Mouse (Mus musculus) neural tube, embryonic 14.5 days (tissue): ENCODE measurements around the gene Sash1. TPM values are rescaled to one million over a fixed set of nuclear protein-coding genes. Genes with fewer than 3 reads are reported as not detected.
"Not testable (repeated sequence)": the region's sequence is repeated elsewhere in the genome, so short reads cannot be mapped to it uniquely, and the experiment has no call there.

Experiments used
- ATAC-seq: fragments of 200-750 bp; cut with Nextera tagmentation; 2 replicates; pipeline ENCODE4 v1.8.0; 2017; ENCODE audit warnings: low read depth, mild to moderate bottlenecking, moderate TSS enrichment, moderate library complexity
- H3K27ac ChIP-seq: fragments of 300-500 bp; sonication (generic); 2 replicates; pipeline ENCODE4 v1.5.1; 2014; ENCODE audit warnings: low read depth, mild to moderate bottlenecking, control low read depth, low read length, moderate library complexity, mixed read lengths
- H3K27me3 ChIP-seq: fragments of 300-500 bp; sonication (generic); 2 replicates; pipeline ENCODE4 v1.6.1; 2014; ENCODE audit warnings: low read length; ENCODE audit not compliant: control insufficient read depth, insufficient read depth
- H3K36me3 ChIP-seq: fragments of 300-500 bp; sonication (generic); 2 replicates; pipeline ENCODE4 v1.6.1; 2014; ENCODE audit warnings: low read length, mixed read lengths; ENCODE audit not compliant: control insufficient read depth, insufficient read depth
- H3K4me1 ChIP-seq: fragments of 300-500 bp; sonication (generic); 2 replicates; pipeline ENCODE4 v1.6.1; 2014; ENCODE audit warnings: low read length; ENCODE audit not compliant: control insufficient read depth, insufficient read depth
- H3K4me2 ChIP-seq: fragments of 300-500 bp; sonication (generic); 2 replicates; pipeline ENCODE4 v1.6.1; 2014; ENCODE audit warnings: mild to moderate bottlenecking, low read depth, low read length, control low read depth
- H3K4me3 ChIP-seq: fragments of 300-500 bp; sonication (generic); 2 replicates; pipeline ENCODE4 v1.5.1; 2014; ENCODE audit warnings: low read depth, low read length, control low read depth, mixed read lengths
- H3K9ac ChIP-seq: fragments of 300-500 bp; sonication (generic); replicated peaks from 2 replicates; pipeline ENCODE4 v1.6.1; 2014; ENCODE audit warnings: low read depth, mild to moderate bottlenecking, control low read depth, low read length, mixed read lengths
- H3K9me3 ChIP-seq: fragments of 300-500 bp; sonication (generic); 2 replicates; pipeline ENCODE4 v1.6.1; 2016; ENCODE audit warnings: low read length; ENCODE audit not compliant: control insufficient read depth
- WGBS: fragments of 180-500 bp; shearing (Covaris S2); extraction: QIAGEN DNeasy Blood & Tissue Kit; methylation state at CpG from one replicate; pipeline ENCODE4 v1.1.7; 2014; 5-methylcytosine and 5-hydroxymethylcytosine counted together
- polyA plus RNA-seq: library from polyadenylated mRNA; unstranded; fragments of >200 nt; fragmentation: Nextera tagmentation; extraction: Ambion mirVana; gene quantifications from 2 replicates; pipeline ENCODE4 v1.2.1, GENCODE M21; 2014

The Sash1 gene
- polyA plus RNA-seq, 1 experiment from 2014 or later, result 5.1 TPM

GRCm38 (mm10) chr10:8729387-8730337, 156.2 kb downstream of the Sash1 start:
- 93% methylated on average over 34 of the region's 34 CpGs for WGBS
- Histone ChIP-seq H3K4me2 (no peak overlapping the region), H3K4me1 (no peaks in the 10 kb centered on the region), H3K9ac (no peak overlapping the region), H3K27ac (no peak overlapping the region), H3K4me3 (no peak overlapping the region), H3K27me3 (no peaks in the 10 kb centered on the region), H3K9me3 (no peaks in the 10 kb centered on the region), H3K36me3 (peaks cover 8% of the 10 kb centered on the region; the same call in 1 of the 2 replicates)
- ATAC-seq, result no peak; the same call in 1 of the 2 replicates

GRCm38 (mm10) chr10:8719345-8719744, 166.5 kb downstream of the Sash1 start:
- H3K9ac ChIP-seq, result no peak overlapping the region
- no peak overlapping the region for H3K27ac ChIP-seq
- H3K4me3 ChIP-seq, result no peak overlapping the region
- no peaks in the 10 kb centered on the region for H3K27me3 ChIP-seq
- ATAC-seq, result no peak
- H3K4me1 ChIP-seq, result no peaks in the 10 kb centered on the region
- no peaks in the 10 kb centered on the region for H3K9me3 ChIP-seq
- H3K4me2 ChIP-seq, result no peak overlapping the region
- H3K36me3 ChIP-seq, result no peaks in the 10 kb centered on the region
- WGBS, result 58% methylated on average over 13 of the region's 13 CpGs

- ATAC-seq, result no peak
- H3K27me3 ChIP-seq, result no peaks in the 10 kb centered on the region
- no peak overlapping the region for H3K27ac ChIP-seq
- H3K9me3 ChIP-seq, result no peaks in the 10 kb centered on the region
- no peaks in the 10 kb centered on the region for H3K36me3 ChIP-seq
- no peak overlapping the region for H3K4me3 ChIP-seq
- WGBS, result 84% methylated on average over 7 of the region's 7 CpGs
- no peak overlapping the region for H3K9ac ChIP-seq
- H3K4me1 ChIP-seq, result no peaks in the 10 kb centered on the region
- no peak overlapping the region for H3K4me2 ChIP-seq
Observed at GRCm38 (mm10) chr10:8718831-8719230, 167.0 kb downstream of the Sash1 start.

- Histone ChIP-seq H3K9me3 (no peaks in the 10 kb centered on the region), H3K4me1 (no peaks in the 10 kb centered on the region), H3K4me3 (no peak overlapping the region), H3K4me2 (no peak overlapping the region), H3K36me3 (no peaks in the 10 kb centered on the region), H3K27me3 (no peaks in the 10 kb centered on the region), H3K9ac (no peak overlapping the region), H3K27ac (no peak overlapping the region)
- no peak for ATAC-seq
- WGBS, result 82% methylated on average over 5 of the region's 5 CpGs
Observed at GRCm38 (mm10) chr10:8717171-8717570, 168.7 kb downstream of the Sash1 start.

- peak; percentile 82; the same call in 1 of the 2 replicates for ATAC-seq
- Histone ChIP-seq H3K4me2 (no peak overlapping the region), H3K27me3 (no peaks in the 10 kb centered on the region), H3K9ac (no peak overlapping the region), H3K27ac (no peak overlapping the region), H3K36me3 (no peaks in the 10 kb centered on the region), H3K4me3 (no peak overlapping the region), H3K4me1 (no peaks in the 10 kb centered on the region), H3K9me3 (no peaks in the 10 kb centered on the region)
- 19% methylated on average over 12 of the region's 12 CpGs for WGBS
Observed at GRCm38 (mm10) chr10:8715679-8716284, 170.1 kb downstream of the Sash1 start.

GRCm38 (mm10) chr10:8696636-8697035, 189.2 kb downstream of the Sash1 start:
- H3K9me3 ChIP-seq, H3K4me2 ChIP-seq, H3K36me3 ChIP-seq, H3K4me3 ChIP-seq, H3K4me1 ChIP-seq, H3K9ac ChIP-seq, H3K27ac ChIP-seq, H3K27me3 ChIP-seq, ATAC-seq: not testable (repeated sequence)
- WGBS, result 96% methylated on average over 1 of the region's 1 CpGs

GRCm38 (mm10) chr10:8693996-8694500, 191.8 kb downstream of the Sash1 start:
- 87% methylated on average over 7 of the region's 7 CpGs for WGBS
- ATAC-seq, result no peak
- no peaks in the 10 kb centered on the region for H3K36me3 ChIP-seq

GRCm38 (mm10) chr10:8693561-8693960, 192.3 kb downstream of the Sash1 start:
- Histone ChIP-seq H3K9me3 (no peaks in the 10 kb centered on the region), H3K4me1 (no peaks in the 10 kb centered on the region), H3K9ac (no peak overlapping the region), H3K36me3 (no peaks in the 10 kb centered on the region), H3K27ac (no peak overlapping the region), H3K4me3 (no peak overlapping the region), H3K4me2 (no peak overlapping the region), H3K27me3 (no peaks in the 10 kb centered on the region)
- no peak for ATAC-seq
- WGBS, result 90% methylated on average over 4 of the region's 4 CpGs

More at GRCm38 (mm10) chr10:8693996-8694500, 191.8 kb downstream of the Sash1 start:
- Histone ChIP-seq H3K4me1 (no peaks in the 10 kb centered on the region), H3K9ac (no peak overlapping the region), H3K27me3 (no peaks in the 10 kb centered on the region), H3K4me3 (no peak overlapping the region), H3K27ac (no peak overlapping the region), H3K4me2 (no peak overlapping the region), H3K9me3 (no peaks in the 10 kb centered on the region)

- H3K9ac ChIP-seq, result no peak overlapping the region
- H3K27me3 ChIP-seq, result no peaks in the 10 kb centered on the region
- H3K4me1 ChIP-seq, result no peaks in the 10 kb centered on the region
- H3K4me2 ChIP-seq, result no peak overlapping the region
- no peaks in the 10 kb centered on the region for H3K36me3 ChIP-seq
- H3K9me3 ChIP-seq, result no peaks in the 10 kb centered on the region
- ATAC-seq, result no peak
- H3K4me3 ChIP-seq, result no peak overlapping the region
- 100% methylated on average over 2 of the region's 2 CpGs for WGBS
- H3K27ac ChIP-seq, result no peak overlapping the region
Observed at GRCm38 (mm10) chr10:8692531-8692930, 193.3 kb downstream of the Sash1 start.
